Mouse (Mus musculus) stomach, postnatal 0 days (tissue): ENCODE measurements around the gene Kank4. TPM values are rescaled to one million over a fixed set of nuclear protein-coding genes. Genes with fewer than 3 reads are reported as not detected.

Experiments used
- ATAC-seq: fragments of 200-750 bp; cut with Nextera tagmentation; 2 replicates; pipeline ENCODE4 v1.8.0; 2017; ENCODE audit not compliant: low FRiP score, low TSS enrichment
- DNase-seq: peaks from one replicate; pipeline ENCODE4 v3.0.0-alpha.2; 2016; ENCODE audit warnings: low spot score
- H3K27ac ChIP-seq: fragments of 300-500 bp; sonication (generic); replicated peaks from 2 replicates; pipeline ENCODE4 v1.5.1; 2014; ENCODE audit warnings: mild to moderate bottlenecking, control low read depth
- H3K27me3 ChIP-seq: fragments of 300-500 bp; sonication (generic); 2 replicates; pipeline ENCODE4 v1.6.1; 2014; ENCODE audit warnings: low read length; ENCODE audit not compliant: control insufficient read depth, insufficient read depth
- H3K36me3 ChIP-seq: fragments of 300-500 bp; sonication (generic); 2 replicates; pipeline ENCODE4 v1.6.1; 2014; ENCODE audit warnings: low read length, mixed read lengths; ENCODE audit not compliant: control insufficient read depth, insufficient read depth
- H3K4me1 ChIP-seq: fragments of 300-500 bp; sonication (generic); replicated peaks from 2 replicates; pipeline ENCODE4 v1.6.1; 2014; ENCODE audit warnings: antibody characterized with exemption; ENCODE audit not compliant: control insufficient read depth, insufficient read depth
- H3K4me2 ChIP-seq: fragments of 300-500 bp; sonication (generic); replicated peaks from 2 replicates; pipeline ENCODE4 v1.6.1; 2014; ENCODE audit warnings: low read depth, mild to moderate bottlenecking, control low read depth, moderate library complexity
- H3K4me3 ChIP-seq: fragments of 300-500 bp; sonication (generic); 2 replicates; pipeline ENCODE4 v1.5.1; 2014; ENCODE audit warnings: low read depth, low read length, control low read depth
- H3K9ac ChIP-seq: fragments of 300-500 bp; sonication (generic); 2 replicates; pipeline ENCODE4 v1.6.1; 2014; ENCODE audit warnings: mild to moderate bottlenecking, low read length, control low read depth, mixed read lengths
- H3K9me3 ChIP-seq: fragments of 300-500 bp; sonication (generic); 2 replicates; pipeline ENCODE4 v1.6.1; 2016; ENCODE audit warnings: low read length; ENCODE audit not compliant: control insufficient read depth
- CTCF ChIP-seq: IDR thresholded peaks from 2 replicates; pipeline ENCODE4 v1.5.1; 2016; ENCODE audit warnings: antibody characterized with exemption, low read depth, mild to moderate bottlenecking, moderate library complexity
- EP300 ChIP-seq: optimal IDR thresholded peaks from 2 replicates; pipeline ENCODE3; 2016; ENCODE audit warnings: antibody characterized with exemption
- WGBS: fragments of 180-500 bp; shearing (Covaris S2); extraction: QIAGEN DNeasy Blood & Tissue Kit; methylation state at CpG from one replicate; pipeline ENCODE4 v1.1.7; 2014; 5-methylcytosine and 5-hydroxymethylcytosine counted together
- polyA plus RNA-seq: library from polyadenylated mRNA; unstranded; fragments of >200 nt; fragmentation: Nextera tagmentation; extraction: Ambion mirVana; gene quantifications from 2 replicates; pipeline ENCODE4 v1.2.1, GENCODE M21; 2015

Gene Kank4
- polyA plus RNA-seq, 1 experiment from 2014 or later = 0.41 TPM

- TF ChIP-seq EP300 = no peak
- no peak overlapping the region for H3K9ac ChIP-seq
- H3K4me1 ChIP-seq = no peaks in the 10 kb centered on the region
- ATAC-seq = no peak
- no peak overlapping the region for H3K27ac ChIP-seq
- H3K36me3 ChIP-seq = no peaks in the 10 kb centered on the region
- H3K4me2 ChIP-seq = no peak overlapping the region
- H3K27me3 ChIP-seq = no peaks in the 10 kb centered on the region
- no peak for DNase-seq
- WGBS = 72% methylated on average over 6 of the region's 6 CpGs
- H3K4me3 ChIP-seq = no peak overlapping the region
- H3K9me3 ChIP-seq = no peaks in the 10 kb centered on the region
Observed at GRCm38 (mm10) chr4:98777464-98777863, 39.9 kb downstream of the Kank4 start.

- TF ChIP-seq EP300 (no peak), CTCF (no peak)
- Histone ChIP-seq H3K36me3 (no peaks in the 10 kb centered on the region), H3K9me3 (no peaks in the 10 kb centered on the region), H3K4me1 (no peaks in the 10 kb centered on the region), H3K27me3 (no peaks in the 10 kb centered on the region), H3K4me2 (no peak overlapping the region), H3K4me3 (no peak overlapping the region), H3K9ac (no peak overlapping the region), H3K27ac (no peak overlapping the region)
- DNase-seq = no peak
- no peak for ATAC-seq
- 92% methylated on average over 10 of the region's 10 CpGs for WGBS
Observed at GRCm38 (mm10) chr4:98776721-98777427, 40.5 kb downstream of the Kank4 start.

- no peak for ATAC-seq
- Histone ChIP-seq H3K9ac (no peak overlapping the region), H3K36me3 (no peaks in the 10 kb centered on the region), H3K27ac (no peak overlapping the region), H3K27me3 (no peaks in the 10 kb centered on the region), H3K4me3 (no peak overlapping the region), H3K4me1 (no peaks in the 10 kb centered on the region), H3K4me2 (no peak overlapping the region), H3K9me3 (no peaks in the 10 kb centered on the region)
- WGBS = 91% methylated on average over 5 of the region's 5 CpGs
- TF ChIP-seq EP300 (no peak), CTCF (no peak)
- no peak for DNase-seq
Observed at GRCm38 (mm10) chr4:98773785-98774184, 43.6 kb downstream of the Kank4 start.

DNA sequence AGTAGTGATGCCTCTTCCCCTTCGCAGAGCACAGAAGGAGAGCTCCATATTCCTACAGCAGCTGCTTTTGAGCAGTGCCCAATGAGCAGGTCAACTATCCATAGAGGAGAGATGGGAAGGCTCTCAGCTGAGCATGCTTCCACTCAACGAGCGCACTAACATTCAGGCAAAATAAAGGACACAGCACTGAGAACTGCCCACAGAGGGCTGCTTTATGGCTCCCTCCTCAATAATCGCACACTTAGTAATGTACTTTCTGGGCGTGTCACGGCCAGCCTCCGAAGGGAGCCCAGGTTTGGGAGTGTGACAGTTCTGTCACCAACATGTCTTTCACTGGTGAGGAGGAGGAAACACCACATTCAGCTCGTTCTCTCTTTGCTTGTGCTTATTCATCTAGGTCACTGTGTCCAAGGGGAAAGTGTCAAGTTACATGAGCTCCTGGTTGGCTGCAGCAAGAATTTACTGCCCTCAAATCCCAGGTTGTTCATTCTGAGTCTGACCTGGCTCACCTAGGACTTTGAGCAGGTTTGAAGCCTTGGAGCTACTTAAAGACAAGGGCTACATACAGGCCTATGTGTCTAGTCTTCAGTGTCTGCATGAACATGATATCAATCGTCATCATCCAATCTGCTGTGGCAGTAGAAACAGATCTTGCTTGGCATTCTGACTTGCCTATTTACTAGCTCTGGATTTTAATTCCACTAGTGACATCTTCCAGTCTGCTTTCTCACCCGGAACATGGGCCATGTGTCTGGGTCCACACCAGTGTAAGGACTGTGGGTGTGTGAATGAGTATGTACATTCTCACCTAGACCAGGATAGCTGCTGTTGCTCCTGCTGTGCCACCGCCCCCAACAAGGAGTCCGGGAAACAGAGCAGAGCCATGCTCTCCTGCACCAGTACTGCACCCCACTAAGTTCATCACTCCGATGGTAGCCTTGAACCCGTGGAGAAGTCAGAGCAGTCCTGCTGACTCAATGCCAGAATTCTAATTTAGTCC lies 49.9 kb downstream of the Kank4 start:
- Histone ChIP-seq H3K4me3 (no peak overlapping the region), H3K27me3 (no peaks in the 10 kb centered on the region), H3K36me3 (no peaks in the 10 kb centered on the region), H3K27ac (no peak overlapping the region), H3K9me3 (no peaks in the 10 kb centered on the region), H3K9ac (no peak overlapping the region), H3K4me1 (no peaks in the 10 kb centered on the region), H3K4me2 (no peak overlapping the region)
- ATAC-seq (no peak), DNase-seq (no peak)
- TF ChIP-seq CTCF (no peak), EP300 (no peak)
- WGBS = 59% methylated on average over 14 of the region's 14 CpGs

- Histone ChIP-seq H3K9ac (no peak overlapping the region), H3K27ac (no peak overlapping the region), H3K36me3 (no peaks in the 10 kb centered on the region), H3K4me3 (no peak overlapping the region), H3K27me3 (no peaks in the 10 kb centered on the region), H3K4me1 (no peaks in the 10 kb centered on the region), H3K4me2 (no peak overlapping the region), H3K9me3 (no peaks in the 10 kb centered on the region)
- ATAC-seq (no peak), DNase-seq (no peak)
- WGBS = 64% methylated on average over 3 of the region's 3 CpGs
- TF ChIP-seq CTCF (no peak), EP300 (no peak)
Observed at GRCm38 (mm10) chr4:98758872-98759518, 58.3 kb downstream of the Kank4 start.
